Mouse (Mus musculus) lung, adult 2 months (tissue): ENCODE data around the gene Gm10382. TPM values are rescaled to one million over a fixed set of nuclear protein-coding genes. Genes with fewer than 3 reads are reported as not detected.
"Not testable (repeated sequence)": the region's sequence is repeated elsewhere in the genome, so short reads cannot be mapped to it uniquely, and the experiment has no call there.

Experiments used
- DNase-seq: peaks from one replicate; pipeline ENCODE4 v3.0.0; 2022
- H3K4me1 ChIP-seq: fragments of 200-500 bp; 2 replicates; pipeline ENCODE4 v1.6.1; 2011; ENCODE audit warnings: low read length; ENCODE audit not compliant: control insufficient read depth, insufficient read depth
- H3K4me3 ChIP-seq: fragments of 200-500 bp; replicated peaks from 2 replicates; pipeline ENCODE3; 2011; ENCODE audit warnings: low read depth, mild to moderate bottlenecking, control low read depth, low read length; ENCODE audit errors: extremely low read depth
- CTCF ChIP-seq: fragments of 200-500 bp; IDR thresholded peaks from 2 replicates; pipeline ENCODE4 v1.5.1; 2011; ENCODE audit warnings: mild to moderate bottlenecking, low read length, control low read depth; ENCODE audit not compliant: insufficient read depth
- POLR2A ChIP-seq: fragments of 200-500 bp; IDR thresholded peaks from 2 replicates; pipeline ENCODE4 v1.6.1; 2011; ENCODE audit warnings: low read depth, mild to moderate bottlenecking, control low read depth, low read length, borderline replicate concordance; ENCODE audit errors: extremely low read depth
- WGBS: fragments of 180-500 bp; shearing (Covaris S2); methylation state at CpG from one replicate; pipeline ENCODE4 v1.1.7; 2018; 5-methylcytosine and 5-hydroxymethylcytosine counted together
- polyA plus RNA-seq: library from polyadenylated mRNA; depleted of rRNA; stranded (reverse); fragments of >200 nt; gene quantifications from 2 replicates; pipeline ENCODE4 v1.2.3, GENCODE M21; 2012

The Gm10382 gene
- polyA plus RNA-seq, 1 experiment = 0.25 TPM

DNA sequence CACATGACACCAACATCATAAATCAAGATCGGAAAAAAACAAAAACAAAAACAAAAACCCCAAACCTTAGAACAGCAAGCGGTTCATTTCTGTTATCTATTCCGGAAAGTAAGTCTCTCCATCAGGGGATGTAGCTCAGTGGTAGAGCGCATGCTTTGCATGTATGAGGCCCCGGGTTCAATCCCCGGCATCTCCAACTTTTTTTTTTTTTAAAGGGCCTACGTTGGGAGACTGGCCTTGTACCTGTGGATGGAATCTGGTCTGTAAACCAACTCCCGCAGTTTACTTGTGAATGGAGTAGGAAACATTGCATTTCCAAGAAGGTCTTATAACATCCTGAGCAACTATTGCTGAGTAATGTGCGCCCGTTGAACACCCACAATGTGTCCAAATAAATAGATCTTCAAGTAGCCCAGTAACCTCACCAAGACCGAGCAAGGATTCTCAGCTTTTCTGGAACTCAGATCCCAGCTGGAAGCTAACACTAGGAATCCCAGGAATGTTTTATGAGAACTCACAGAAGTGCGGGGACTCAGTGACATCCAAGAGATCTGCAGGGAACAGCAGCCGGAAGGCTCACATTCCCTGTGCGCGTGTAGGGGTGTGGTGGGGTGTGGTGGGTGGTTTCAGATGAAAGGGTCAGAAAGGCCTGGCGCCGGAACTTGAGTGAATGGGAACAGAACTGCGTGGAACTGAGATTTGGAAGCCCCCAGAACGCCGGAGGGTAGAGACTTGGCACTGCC, 20.4 kb downstream of the Gm10382 start:
- WGBS = 30% methylated on average over 20 of the region's 20 CpGs
- Histone ChIP-seq H3K4me1 (no peaks in the 10 kb centered on the region), H3K4me3 (peak overlapping the region; percentile 26)
- TF ChIP-seq CTCF (no peak), POLR2A (no peak)
- no peak for DNase-seq

DNA sequence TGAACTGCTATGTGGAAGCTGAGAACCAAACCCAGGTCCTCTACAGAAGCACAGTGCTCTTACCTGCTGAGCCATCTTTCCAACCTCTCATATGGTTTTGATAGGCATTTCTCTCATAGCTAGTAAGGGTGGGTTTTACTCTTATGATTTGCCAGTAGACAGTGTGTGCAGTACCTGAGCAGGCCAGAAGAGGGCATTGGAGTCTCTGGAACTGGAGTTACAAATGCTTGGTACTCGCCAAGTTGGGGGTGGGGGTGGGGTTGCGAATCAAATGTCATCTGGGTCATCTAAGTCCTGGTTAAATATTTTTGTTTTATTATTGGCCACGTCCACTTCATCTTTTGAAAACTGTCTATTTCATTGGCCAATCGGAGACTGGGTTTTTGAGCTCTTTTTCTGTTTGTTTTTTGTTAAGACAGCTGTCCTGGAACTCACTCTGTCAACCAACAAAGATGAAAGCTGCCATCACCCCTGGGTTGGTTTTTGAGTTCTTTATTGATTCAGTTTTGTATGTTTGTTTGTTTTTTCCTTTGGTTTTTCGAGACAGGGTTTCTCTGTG, 22.9 kb downstream of the Gm10382 start:
- DNase-seq = peak; percentile 51
- 67% methylated on average over 5 of the region's 5 CpGs for WGBS
- no peaks in the 10 kb centered on the region for H3K4me1 ChIP-seq

DNA sequence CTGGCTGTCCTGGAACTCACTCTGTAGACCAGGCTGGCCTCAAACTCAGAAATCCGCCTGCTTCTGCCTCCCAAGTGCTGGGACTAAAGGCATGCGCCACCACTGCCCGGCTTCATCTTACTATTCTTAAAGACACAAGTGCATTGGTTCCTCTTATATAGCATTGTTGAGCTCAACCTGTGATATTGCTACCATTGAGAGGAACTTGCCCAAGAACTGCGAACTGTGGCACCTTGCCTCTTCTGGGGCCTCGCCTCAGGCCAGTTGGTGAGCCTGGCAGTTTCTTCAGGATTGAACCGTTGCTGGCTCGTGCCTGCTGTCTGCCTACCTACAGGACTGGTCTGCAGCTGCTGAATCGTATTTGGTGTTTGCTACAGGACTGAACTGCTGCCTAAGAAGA, 23.4 kb downstream of the Gm10382 start:
- not testable (repeated sequence) for H3K4me1 ChIP-seq, DNase-seq, H3K4me3 ChIP-seq
- WGBS = 83% methylated on average over 8 of the region's 8 CpGs

More for the DNA sequence above, 22.9 kb downstream of the Gm10382 start:
- TF ChIP-seq POLR2A = no peak
- TF ChIP-seq CTCF = peak; percentile 19; the same call in 1 of the 2 replicates
- no peak overlapping the region for H3K4me3 ChIP-seq

DNA sequence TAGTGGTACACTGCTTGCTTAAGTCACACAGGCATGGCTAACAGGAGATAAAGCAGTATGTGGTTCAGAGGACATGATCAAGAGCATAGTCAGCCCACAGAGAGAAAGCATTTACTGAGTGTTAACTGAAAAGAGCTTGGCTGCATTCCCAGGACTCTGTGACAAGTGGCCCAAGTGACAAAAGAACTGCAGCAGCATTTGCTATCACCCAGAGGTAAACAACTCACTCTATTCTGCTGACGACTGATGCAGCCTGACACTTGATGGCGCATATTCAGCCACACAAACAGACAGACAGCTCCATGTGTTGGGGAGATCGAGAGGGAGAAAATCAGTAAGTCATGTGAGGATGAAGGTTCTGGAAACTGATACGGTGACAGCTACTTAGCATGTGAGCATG, 24.6 kb downstream of the Gm10382 start:
- WGBS = 52% methylated on average over 4 of the region's 4 CpGs
- TF ChIP-seq POLR2A (no peak), CTCF (no peak)
- DNase-seq = no peak

GRCm38 (mm10) chr5:125416183-125416582, 27.1 kb downstream of the Gm10382 start:
- TF ChIP-seq CTCF = no peak
- WGBS = 93% methylated on average over 8 of the region's 8 CpGs
- DNase-seq = no peak

More for the DNA sequence above, 24.6 kb downstream of the Gm10382 start:
- H3K4me3 ChIP-seq = no peak overlapping the region
- no peaks in the 10 kb centered on the region for H3K4me1 ChIP-seq

GRCm38 (mm10) chr5:125418636-125419035, 29.5 kb downstream of the Gm10382 start:
- H3K4me3 ChIP-seq = no peak overlapping the region
- no peak for DNase-seq
- H3K4me1 ChIP-seq = no peaks in the 10 kb centered on the region
- 89% methylated on average over 12 of the region's 12 CpGs for WGBS
- TF ChIP-seq CTCF (no peak), POLR2A (no peak)

More at GRCm38 (mm10) chr5:125416183-125416582, 27.1 kb downstream of the Gm10382 start:
- no peaks in the 10 kb centered on the region for H3K4me1 ChIP-seq
- no peak overlapping the region for H3K4me3 ChIP-seq

- H3K4me3 ChIP-seq = no peak overlapping the region
- TF ChIP-seq POLR2A (no peak), CTCF (no peak)
- WGBS = 71% methylated on average over 11 of the region's 11 CpGs
- no peaks in the 10 kb centered on the region for H3K4me1 ChIP-seq
- no peak for DNase-seq
Measured at GRCm38 (mm10) chr5:125419124-125419523, 30.0 kb downstream of the Gm10382 start.

GRCm38 (mm10) chr5:125425698-125426276, 36.7 kb downstream of the Gm10382 start:
- WGBS = 88% methylated on average over 10 of the region's 10 CpGs
- no peak for DNase-seq
- Histone ChIP-seq H3K4me3 (no peak overlapping the region), H3K4me1 (no peaks in the 10 kb centered on the region)
- TF ChIP-seq CTCF (no peak), POLR2A (no peak)

DNA sequence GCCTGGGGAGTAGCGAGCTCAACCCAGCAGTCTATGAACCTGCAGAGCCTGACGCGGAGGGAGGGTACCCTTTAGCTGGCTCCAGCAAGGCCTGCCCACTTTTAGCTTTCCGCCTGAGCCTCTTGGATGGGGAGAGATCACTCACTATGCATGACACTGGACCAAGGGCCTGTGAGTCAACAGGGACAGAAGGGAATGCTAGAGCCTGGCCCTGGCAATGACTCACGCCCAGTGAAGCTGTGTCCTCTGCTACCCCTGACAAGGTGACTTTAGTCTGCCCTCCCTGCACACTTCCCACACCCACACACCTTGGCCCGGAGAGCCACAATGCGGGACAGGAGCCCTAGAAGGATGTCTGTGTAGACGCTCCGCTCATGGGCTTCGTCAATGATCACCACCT, 37.2 kb downstream of the Gm10382 start:
- no peak for DNase-seq
- Histone ChIP-seq H3K4me3 (no peak overlapping the region), H3K4me1 (no peaks in the 10 kb centered on the region)
- WGBS = 95% methylated on average over 10 of the region's 10 CpGs
- TF ChIP-seq CTCF (no peak), POLR2A (no peak)

DNA sequence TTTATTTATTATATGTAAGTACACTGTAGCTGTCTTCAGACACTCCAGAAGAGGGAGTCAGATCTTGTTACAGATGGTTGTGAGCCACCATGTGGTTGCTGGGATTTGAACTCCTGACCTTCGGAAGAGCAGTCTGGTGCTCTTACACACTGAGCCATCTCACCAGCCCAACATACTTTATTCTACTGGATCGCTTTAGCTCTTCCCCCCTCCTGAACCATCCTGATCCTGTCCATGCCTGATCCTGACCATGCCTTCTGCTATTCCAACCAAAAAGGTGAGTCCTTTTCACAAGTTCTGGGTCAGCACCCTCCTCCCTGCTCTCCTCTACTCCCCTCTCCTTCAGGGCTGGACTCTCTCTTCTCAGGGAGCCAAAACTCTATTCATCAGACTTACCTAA, 43.2 kb downstream of the Gm10382 start:
- not testable (repeated sequence) for DNase-seq, H3K4me3 ChIP-seq, H3K4me1 ChIP-seq
- WGBS = 94% methylated on average over 2 of the region's 2 CpGs
